Comparison of ENCODE assay signal across 10 mouse cellular contexts in genomic region chr10:80129846-80130245, GRCm38 (mm10). TPM values are rescaled to one million over a fixed set of nuclear protein-coding genes. Genes with fewer than 3 reads are reported as not detected.
DNase-seq lines count a peak whose midpoint lies in the region; ATAC-seq and TF ChIP-seq lines count a peak whose summit lies in the region.
"Had no signal": no experiment of that assay in that cellular context is flagged by ENCODE, and none has a peak within 500 bp of the region (broad histone marks: within the 10 kb centered on the region; RNA-seq: fewer than 3 reads in every experiment).

No protein-coding gene starts in this region.

- peak overlapping the region; percentile 49 for H3K27ac ChIP-seq in kidney, embryonic 15.5 days
- H3K27ac ChIP-seq in intestine, postnatal 0 days (ENCODE audit: low read depth, low read length): no peak overlapping the region; the same call in 1 of the 2 replicates
- H3K27ac ChIP-seq: limb, embryonic 13.5 days; midbrain, embryonic 12.5 days had no signal

- no peak overlapping the region for H3K4me2 ChIP-seq in kidney, embryonic 15.5 days
- peak overlapping the region; percentile 21; the same call in 1 of the 2 replicates for H3K4me2 ChIP-seq in intestine, postnatal 0 days (replicated peaks; ENCODE audit: low read depth)
- H3K4me2 ChIP-seq: limb, embryonic 13.5 days; midbrain, embryonic 12.5 days had no signal

- no peaks in the 10 kb centered on the region for H3K27me3 ChIP-seq in kidney, embryonic 15.5 days
- no peaks in the 10 kb centered on the region for H3K27me3 ChIP-seq in intestine, postnatal 0 days (replicated peaks; ENCODE audit: control insufficient read depth, insufficient read depth, low read length)

- H3K36me3 ChIP-seq in kidney, embryonic 15.5 days: peaks cover 95% of the 10 kb centered on the region
- peaks cover 75% of the 10 kb centered on the region for H3K36me3 ChIP-seq in intestine, postnatal 0 days (ENCODE audit: control insufficient read depth, insufficient read depth)

- no peak overlapping the region for H3K4me3 ChIP-seq in kidney, embryonic 15.5 days (replicated peaks)
- H3K4me3 ChIP-seq in intestine, postnatal 0 days (ENCODE audit: low read depth, low read length): no peak overlapping the region
- H3K4me3 ChIP-seq: limb, embryonic 13.5 days; midbrain, embryonic 12.5 days had no signal

- peak; percentile 26 for DNase-seq in adrenal gland, adult 2 months
- DNase-seq in adrenal gland, postnatal 4 days (ENCODE audit: low spot score in 2 of 2): no peak
- no peak for DNase-seq in kidney, postnatal 36 days
- DNase-seq in cerebellum, adult 8-10 months: peak; percentile 70
- DNase-seq in heart, postnatal 36 days: no peak
- no peak for DNase-seq in MN1 (ENCODE audit: low spot score)

- H3K9ac ChIP-seq in kidney, embryonic 15.5 days: no peak overlapping the region
- H3K9ac ChIP-seq in intestine, postnatal 0 days (ENCODE audit: low read depth, low read length): no peak overlapping the region
- H3K9ac ChIP-seq: limb, embryonic 13.5 days; midbrain, embryonic 12.5 days had no signal

- 89% methylated on average over 9 of the region's 9 CpGs for WGBS in kidney, embryonic 15.5 days
- WGBS in intestine, postnatal 0 days: 79% methylated on average over 9 of the region's 9 CpGs

- no peaks in the 10 kb centered on the region for H3K9me3 ChIP-seq in kidney, embryonic 15.5 days (replicated peaks)
- H3K9me3 ChIP-seq in intestine, postnatal 0 days (ENCODE audit: control insufficient read depth): no peaks in the 10 kb centered on the region
- H3K9me3 ChIP-seq: limb, embryonic 13.5 days; midbrain, embryonic 12.5 days had no signal

- no peak for ATAC-seq in kidney, embryonic 15.5 days (replicated peaks; ENCODE audit: low FRiP score)
- no peak for ATAC-seq in intestine, postnatal 0 days

- intact Hi-C loops in heart, postnatal 36 days (cut with DNase I): loop anchor here (5.0 kb wide), 1 partner anchor 163 kb away; no protein-coding TSS in a partner anchor

- TF ChIP-seq CTCF in intestine, postnatal 0 days (IDR thresholded peaks at IDR 0.05; ENCODE audit: low read depth): no peak

- H3K4me1 ChIP-seq in kidney, embryonic 15.5 days: peaks cover 38% of the 10 kb centered on the region
- peaks cover 5% of the 10 kb centered on the region; the same call in 1 of the 2 replicates for H3K4me1 ChIP-seq in intestine, postnatal 0 days (replicated peaks; ENCODE audit: control insufficient read depth, insufficient read depth, low read length)

RNA-seq across cellular contexts. Expression of gene Atp5d, which starts 8.6 kb away (rescaled TPM):
- total RNA-seq in adrenal gland, adult 2 months (2021): 100 to 1,000 TPM; 654 to 778 TPM
- polyA plus RNA-seq in adrenal gland, adult 2 months (2012; rRNA removed): 5,895 and 6,727 TPM in 2 replicates
- total RNA-seq in adrenal gland, postnatal 4 days (2021): 100 to 1,000 TPM; 401 to 425 TPM
- polyA plus RNA-seq in kidney, embryonic 15.5 days (2015; fragmentation: Nextera tagmentation; extraction: Ambion mirVana): 594 and 612 TPM in 2 replicates
- 1,009 and 1,013 TPM in 2 replicates for polyA plus RNA-seq in intestine, postnatal 0 days (2015; fragmentation: Nextera tagmentation; extraction: Ambion mirVana)
- 1,000 to 10,000 TPM; 1,105 to 1,168 TPM for total RNA-seq in heart, postnatal 36 days (2021)

RNA-seq across cellular contexts. Expression of gene Cbarp, which starts 10.8 kb away (rescaled TPM):
- total RNA-seq in adrenal gland, adult 2 months (2021): 100 to 1,000 TPM in 1 of 2 experiments, 10 to 100 TPM in 1; 74.5 to 118 TPM
- polyA plus RNA-seq in adrenal gland, adult 2 months (2012; rRNA removed): 84.3 and 84.6 TPM in 2 replicates
- 10 to 100 TPM; 49.1 to 72.7 TPM for total RNA-seq in adrenal gland, postnatal 4 days (2021)
- polyA plus RNA-seq in kidney, embryonic 15.5 days (2015; fragmentation: Nextera tagmentation; extraction: Ambion mirVana): 5.7 and 6.1 TPM in 2 replicates
- polyA plus RNA-seq in intestine, postnatal 0 days (2015; fragmentation: Nextera tagmentation; extraction: Ambion mirVana): 2.1 and 2.7 TPM in 2 replicates
- total RNA-seq in heart, postnatal 36 days (2021): 1 to 10 TPM; 2.0 to 4.7 TPM

RNA-seq across cellular contexts. Expression of gene Stk11, which starts 14.2 kb away (rescaled TPM):
- 100 to 1,000 TPM; 153 to 156 TPM for total RNA-seq in adrenal gland, adult 2 months (2021)
- polyA plus RNA-seq in adrenal gland, adult 2 months (2012; rRNA removed): 151 and 159 TPM in 2 replicates
- total RNA-seq in adrenal gland, postnatal 4 days (2021): 100 to 1,000 TPM; 130 to 139 TPM
- polyA plus RNA-seq in kidney, embryonic 15.5 days (2015; fragmentation: Nextera tagmentation; extraction: Ambion mirVana): 15.0 and 22.4 TPM in 2 replicates
- 11.7 and 12.4 TPM in 2 replicates for polyA plus RNA-seq in intestine, postnatal 0 days (2015; fragmentation: Nextera tagmentation; extraction: Ambion mirVana)
- total RNA-seq in heart, postnatal 36 days (2021): 100 to 1,000 TPM; 137 to 165 TPM

RNA-seq across cellular contexts. Expression of gene Midn, which starts 18.2 kb away (rescaled TPM):
- total RNA-seq in adrenal gland, adult 2 months (2021): 100 to 1,000 TPM in 1 of 2 experiments, 10 to 100 TPM in 1; 75.8 to 115 TPM
- 233 and 269 TPM in 2 replicates for polyA plus RNA-seq in adrenal gland, adult 2 months (2012; rRNA removed)
- total RNA-seq in adrenal gland, postnatal 4 days (2021): 100 to 1,000 TPM; 113 to 124 TPM
- 18.8 and 19.5 TPM in 2 replicates for polyA plus RNA-seq in kidney, embryonic 15.5 days (2015; fragmentation: Nextera tagmentation; extraction: Ambion mirVana)
- polyA plus RNA-seq in intestine, postnatal 0 days (2015; fragmentation: Nextera tagmentation; extraction: Ambion mirVana): 18.1 and 19.5 TPM in 2 replicates
- total RNA-seq in heart, postnatal 36 days (2021): 100 to 1,000 TPM in 1 of 2 experiments, 10 to 100 TPM in 1; 99.9 to 117 TPM

RNA-seq across cellular contexts. Expression of gene Sbno2, which starts 24.5 kb away (rescaled TPM):
- total RNA-seq in adrenal gland, adult 2 months (2021): 10 to 100 TPM; 38.5 to 59.3 TPM
- 102 and 120 TPM in 2 replicates for polyA plus RNA-seq in adrenal gland, adult 2 months (2012; rRNA removed)
- total RNA-seq in adrenal gland, postnatal 4 days (2021): 10 to 100 TPM; 51.7 to 53.2 TPM
- polyA plus RNA-seq in kidney, embryonic 15.5 days (2015; fragmentation: Nextera tagmentation; extraction: Ambion mirVana): 14.4 and 16.2 TPM in 2 replicates
- 9.8 and 11.1 TPM in 2 replicates for polyA plus RNA-seq in intestine, postnatal 0 days (2015; fragmentation: Nextera tagmentation; extraction: Ambion mirVana)
- 10 to 100 TPM; 11.2 to 12.2 TPM for total RNA-seq in heart, postnatal 36 days (2021)

Comparison
In these comparisons a context has a peak if more than half of its experiments do, and no peak if none do; other contexts are left out.
1. DNase-seq: peak in adrenal gland, adult 2 months (single experiment) and cerebellum, adult 8-10 months (single experiment); none in adrenal gland, postnatal 4 days (0 of 2), kidney, postnatal 36 days (0 of 2), heart, postnatal 36 days (0 of 2) and MN1 (single experiment).
2. RNA of gene Cbarp, which starts 10.8 kb away (total RNA-seq): 74.5 to 118 TPM in adrenal gland, adult 2 months and 49.1 to 72.7 TPM in adrenal gland, postnatal 4 days; 2.0 to 4.7 TPM in heart, postnatal 36 days; every median in the first group is over 4 times any median in the second.